Mouse (Mus musculus): ENCODE results near the gene Nr0b2. TPM values are rescaled to one million over a fixed set of nuclear protein-coding genes. Genes with fewer than 3 reads are reported as not detected.

Gene Nr0b2
- polyA plus RNA-seq, 1 experiment from 2014 or later: 0.90 TPM

DNA sequence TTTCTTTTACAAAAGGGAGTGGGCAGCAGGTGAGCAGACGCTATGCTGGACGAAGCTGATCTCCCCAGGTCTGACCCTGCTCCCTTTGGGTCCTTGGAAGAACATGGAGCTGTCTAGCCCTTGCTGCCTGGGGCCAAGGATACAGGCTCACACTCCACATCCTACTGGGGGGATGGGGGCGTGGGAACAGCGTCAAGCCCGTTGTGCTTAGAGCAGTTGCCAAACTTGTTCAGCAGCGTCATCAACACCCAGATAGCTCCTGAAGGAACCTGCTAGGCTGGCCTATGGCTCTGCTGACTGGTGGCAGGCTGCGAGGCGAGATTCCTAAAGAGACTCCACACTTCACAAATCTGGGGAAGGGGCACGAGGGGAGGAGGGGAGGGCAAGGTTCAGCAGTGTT is 52.2 kb downstream of the Nr0b2 start:
- H3K36me3 ChIP-seq (ENCODE audit: control insufficient read depth, insufficient read depth): no peaks in the 10 kb centered on the region; the same call in 1 of the 2 replicates
- peaks cover 6% of the 10 kb centered on the region for H3K4me1 ChIP-seq (ENCODE audit: control insufficient read depth, low read depth, low read length)
- 71% methylated on average over 9 of the region's 9 CpGs for WGBS (ENCODE audit: insufficient replicate concordance)
- no peak overlapping the region for H3K4me2 ChIP-seq (ENCODE audit: low read depth, low read length)
- H3K9me3 ChIP-seq (replicated peaks; ENCODE audit: control insufficient read depth, low read length): no peaks in the 10 kb centered on the region
- H3K27ac ChIP-seq (ENCODE audit: low read length): no peak overlapping the region
- ATAC-seq (ENCODE audit: low read depth): no peak
- no peak overlapping the region for H3K4me3 ChIP-seq (ENCODE audit: low read depth, low read length)
- peaks cover 20% of the 10 kb centered on the region for H3K27me3 ChIP-seq (ENCODE audit: control insufficient read depth, insufficient read depth, low read depth, low read length)
- H3K9ac ChIP-seq (ENCODE audit: low read depth, low read length): no peak overlapping the region

Small RNA genes lying within 50 kb of the gene (microRNA-seq; reads per million reads assigned to microRNA genes)
- not detected for gene Gm23158

Other genes starting within 250 kb of the Nr0b2 start
- gene Wdtc1, start 199.9 kb upstream of the Nr0b2 start, polyA plus RNA-seq (2015; fragmentation: Nextera tagmentation; extraction: Ambion mirVana): 6.2 and 8.1 TPM in 2 replicates
- gene Slc9a1, start 183.7 kb upstream of the Nr0b2 start, polyA plus RNA-seq (2015; fragmentation: Nextera tagmentation; extraction: Ambion mirVana): 2.9 and 3.3 TPM in 2 replicates
- gene Tent5b, start 73.2 kb upstream of the Nr0b2 start, polyA plus RNA-seq (2015; fragmentation: Nextera tagmentation; extraction: Ambion mirVana): 0.09 and 0.12 TPM in 2 replicates
- not detected in 2 replicates for gene Trnp1, start 54.8 kb upstream of the Nr0b2 start, polyA plus RNA-seq (2015; fragmentation: Nextera tagmentation; extraction: Ambion mirVana)
- 1.4 and 2.6 TPM in 2 replicates for gene Kdf1, start 34.4 kb upstream of the Nr0b2 start, polyA plus RNA-seq (2015; fragmentation: Nextera tagmentation; extraction: Ambion mirVana)
- 93.7 and 98.3 TPM in 2 replicates for gene Nudc, start 7.4 kb upstream of the Nr0b2 start, polyA plus RNA-seq (2015; fragmentation: Nextera tagmentation; extraction: Ambion mirVana)
- 2.9 and 3.2 TPM in 2 replicates for gene Gpatch3, start 21.4 kb downstream of the Nr0b2 start, polyA plus RNA-seq (2015; fragmentation: Nextera tagmentation; extraction: Ambion mirVana)
- 6.5 and 8.6 TPM in 2 replicates for gene Gpn2, start 31.0 kb downstream of the Nr0b2 start, polyA plus RNA-seq (2015; fragmentation: Nextera tagmentation; extraction: Ambion mirVana)
- gene Sfn, start 48.8 kb downstream of the Nr0b2 start, polyA plus RNA-seq (2015; fragmentation: Nextera tagmentation; extraction: Ambion mirVana): 0.27 and 0.61 TPM in 2 replicates
- 0.79 and 1.1 TPM in 2 replicates for gene Zdhhc18, start 96.8 kb downstream of the Nr0b2 start, polyA plus RNA-seq (2015; fragmentation: Nextera tagmentation; extraction: Ambion mirVana)
- 6.0 and 6.7 TPM in 2 replicates for gene Pigv, start 119.3 kb downstream of the Nr0b2 start, polyA plus RNA-seq (2015; fragmentation: Nextera tagmentation; extraction: Ambion mirVana)
- 7.6 and 7.9 TPM in 2 replicates for gene Arid1a, start 203.4 kb downstream of the Nr0b2 start, polyA plus RNA-seq (2015; fragmentation: Nextera tagmentation; extraction: Ambion mirVana)

All from liver, embryonic 16.5 days (tissue).